In the genomic region with DNA sequence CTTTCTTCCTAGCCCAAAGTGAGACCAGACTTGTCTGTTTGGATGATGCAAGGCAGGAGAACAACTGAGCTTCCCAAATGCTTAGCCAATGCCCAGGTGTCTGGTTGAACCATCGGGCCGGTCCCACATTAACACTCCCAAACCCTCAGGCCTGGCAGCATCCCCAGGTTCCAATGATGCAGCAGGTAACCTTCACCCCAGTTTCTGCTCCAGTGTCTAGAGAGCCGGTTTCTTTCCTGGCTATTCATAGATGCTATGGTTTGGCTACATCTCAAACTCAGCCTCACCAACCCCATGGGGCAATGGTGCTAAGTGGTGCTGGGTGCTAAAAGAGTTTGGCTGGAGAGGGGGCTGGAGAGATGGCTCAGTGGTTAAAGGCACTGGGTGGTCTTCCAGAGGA, we compare ENCODE assay signal across 24 mouse cellular contexts.
"Had no signal": no experiment of that assay in that cellular context is flagged by ENCODE, and none has a peak within 500 bp of the region (broad histone marks: within the 10 kb centered on the region; RNA-seq: fewer than 3 reads in every experiment).

No protein-coding gene starts in this region.

- H3K4me3 ChIP-seq: forebrain, embryonic 15.5 days; heart, embryonic 10.5 days; hindbrain, embryonic 13.5 days; hindbrain, embryonic 15.5 days; kidney, embryonic 15.5 days; limb, embryonic 13.5 days; limb, embryonic 15.5 days; liver, embryonic 12.5 days had no signal

- DNase-seq: forebrain, postnatal 0 days; gastrocnemius, postnatal 36 days; heart, postnatal 14 days; kidney, adult 11 months; kidney, adult 2 months; kidney, adult 9 months; kidney, postnatal 14 days; kidney, postnatal 36 days; layer of hippocampus, adult 9-11 months; layer of hippocampus, postnatal 36 days; left cerebral cortex, postnatal 4 days; lung, adult 18-20 months had no signal

- H3K4me1 ChIP-seq: hindbrain, embryonic 15.5 days; kidney, embryonic 15.5 days; limb, embryonic 13.5 days; limb, embryonic 15.5 days had no signal

- H3K27ac ChIP-seq: forebrain, embryonic 15.5 days; heart, embryonic 10.5 days; hindbrain, embryonic 13.5 days; hindbrain, embryonic 15.5 days; hindbrain, postnatal 0 days; kidney, embryonic 15.5 days; kidney, postnatal 0 days; limb, embryonic 13.5 days; limb, embryonic 15.5 days; liver, embryonic 12.5 days; liver, embryonic 14.5 days had no signal

- H3K27me3 ChIP-seq: forebrain, embryonic 15.5 days; hindbrain, embryonic 13.5 days; hindbrain, embryonic 15.5 days; kidney, embryonic 15.5 days; limb, embryonic 13.5 days; limb, embryonic 15.5 days; liver, embryonic 12.5 days had no signal

- ATAC-seq: forebrain, embryonic 15.5 days; forebrain, postnatal 0 days; hindbrain, postnatal 0 days; intestine, embryonic 16.5 days; liver, embryonic 12.5 days had no signal

- H3K9ac ChIP-seq: forebrain, embryonic 15.5 days; forebrain, postnatal 0 days; hindbrain, embryonic 13.5 days; hindbrain, embryonic 15.5 days; kidney, embryonic 15.5 days; limb, embryonic 13.5 days; limb, embryonic 15.5 days; liver, embryonic 12.5 days; liver, embryonic 14.5 days had no signal

- H3K9me3 ChIP-seq: forebrain, embryonic 15.5 days; heart, embryonic 10.5 days; hindbrain, embryonic 13.5 days; hindbrain, embryonic 15.5 days; kidney, embryonic 15.5 days; limb, embryonic 13.5 days; limb, embryonic 15.5 days; liver, embryonic 12.5 days had no signal

- H3K36me3 ChIP-seq: kidney, embryonic 15.5 days had no signal

- H3K4me2 ChIP-seq: forebrain, embryonic 15.5 days; hindbrain, embryonic 13.5 days; hindbrain, embryonic 15.5 days; kidney, embryonic 15.5 days; limb, embryonic 13.5 days; limb, embryonic 15.5 days; liver, embryonic 12.5 days had no signal
